Mouse (Mus musculus) gastrocnemius, postnatal 36 days (tissue): ENCODE measurements around the gene Bptf. TPM values are rescaled to one million over a fixed set of nuclear protein-coding genes. Genes with fewer than 3 reads are reported as not detected.

ENCODE experiments used
- DNase-seq, 2 experiments: peaks; one replicate each; pipeline ENCODE4 v3.0.0; 2022
- intact Hi-C: fragments of 180-260 bp; cut with DNase I; formaldehyde crosslinking; loops from one replicate; pipeline ENCODE4 v1.15.1; 2025
- total RNA-seq, 2 experiments: library from RNA; stranded (reverse); gene quantifications; 2 replicates each; pipeline ENCODE4 v1.2.3; 2021

Gene Bptf
- total RNA-seq, 2 experiments from 2014 or later: 15.9 to 18.0 TPM

GRCm38 (mm10) chr11:107125011-107125410, 6.9 kb downstream of the Bptf start:
- no peak for DNase-seq
- intact Hi-C loops: loop anchor here (5.0 kb wide), 1 partner anchor 68 kb away; no protein-coding TSS in a partner anchor

- intact Hi-C loops: no loop called here
- DNase-seq: peak; percentile 17 to 29
Measured at GRCm38 (mm10) chr11:107124327-107124731, 7.6 kb downstream of the Bptf start.

GRCm38 (mm10) chr11:107117789-107118188, 14.1 kb downstream of the Bptf start:
- intact Hi-C loops: no loop called here
- DNase-seq: no peak

- intact Hi-C loops: no loop called here
- no peak for DNase-seq
Measured at GRCm38 (mm10) chr11:107113881-107114557, 17.9 kb downstream of the Bptf start.

GRCm38 (mm10) chr11:107113112-107113511, 18.8 kb downstream of the Bptf start:
- DNase-seq: no peak
- intact Hi-C loops: no loop called here

- no peak for DNase-seq
- intact Hi-C loops: loop anchor here (5.0 kb wide), 1 partner anchor 33 kb away; no protein-coding TSS in a partner anchor
Measured at GRCm38 (mm10) chr11:107109669-107110068, 22.3 kb downstream of the Bptf start.

GRCm38 (mm10) chr11:107108892-107109291, 23.0 kb downstream of the Bptf start:
- no peak for DNase-seq
- intact Hi-C loops: loop anchor here (5.0 kb wide), 1 partner anchor 33 kb away; no protein-coding TSS in a partner anchor

- DNase-seq: no peak
- intact Hi-C loops: loop anchor here (5.0 kb wide), 1 partner anchor 35 kb away; no protein-coding TSS in a partner anchor
Measured at GRCm38 (mm10) chr11:107107725-107108078, 24.2 kb downstream of the Bptf start.

- no peak for DNase-seq
- intact Hi-C loops: loop anchor here (5.0 kb wide), 1 partner anchor 35 kb away; no protein-coding TSS in a partner anchor
Measured at GRCm38 (mm10) chr11:107106978-107107724, 24.8 kb downstream of the Bptf start.

- intact Hi-C loops: loop anchor here (5.0 kb wide), 1 partner anchor 36 kb away; no protein-coding TSS in a partner anchor
Measured at GRCm38 (mm10) chr11:107106461-107106860, 25.5 kb downstream of the Bptf start.

GRCm38 (mm10) chr11:107105227-107105626, 26.7 kb downstream of the Bptf start:
- intact Hi-C loops: loop anchor here (5.0 kb wide), 1 partner anchor 37 kb away; no protein-coding TSS in a partner anchor
- peak; percentile 50 to 64 for DNase-seq

More at GRCm38 (mm10) chr11:107106461-107106860, 25.5 kb downstream of the Bptf start:
- no peak for DNase-seq

GRCm38 (mm10) chr11:107103736-107104135, 28.2 kb downstream of the Bptf start:
- intact Hi-C loops: no loop called here
- DNase-seq: no peak

- no peak for DNase-seq
- intact Hi-C loops: no loop called here
Measured at GRCm38 (mm10) chr11:107103224-107103589, 28.7 kb downstream of the Bptf start.

GRCm38 (mm10) chr11:107102465-107103223, 29.3 kb downstream of the Bptf start:
- intact Hi-C loops: no loop called here
- DNase-seq: no peak

- DNase-seq: no peak
- intact Hi-C loops: no loop called here
Measured at GRCm38 (mm10) chr11:107096973-107097372, 35.0 kb downstream of the Bptf start.

- DNase-seq: no peak
- intact Hi-C loops: no loop called here
Measured at GRCm38 (mm10) chr11:107093871-107094270, 38.1 kb downstream of the Bptf start.

- no peak for DNase-seq
- intact Hi-C loops: no loop called here
Measured at GRCm38 (mm10) chr11:107092637-107093036, 39.3 kb downstream of the Bptf start.

- intact Hi-C loops: no loop called here
- DNase-seq: no peak
Measured at GRCm38 (mm10) chr11:107085866-107086265, 46.1 kb downstream of the Bptf start.

GRCm38 (mm10) chr11:107083480-107083879, 48.4 kb downstream of the Bptf start:
- intact Hi-C loops: no loop called here

GRCm38 (mm10) chr11:107065216-107065785, 66.6 kb downstream of the Bptf start:
- intact Hi-C loops: no loop called here
- no peak for DNase-seq

More at GRCm38 (mm10) chr11:107083480-107083879, 48.4 kb downstream of the Bptf start:
- DNase-seq: no peak
